Mouse (Mus musculus): Measurements from ENCODE around the gene Zfp52. TPM values are rescaled to one million over a fixed set of nuclear protein-coding genes. Genes with fewer than 3 reads are reported as not detected.

Gene Zfp52
- 1 to 10 TPM; 5.6 to 6.6 (median 6.4) TPM for total RNA-seq (2022)

DNA sequence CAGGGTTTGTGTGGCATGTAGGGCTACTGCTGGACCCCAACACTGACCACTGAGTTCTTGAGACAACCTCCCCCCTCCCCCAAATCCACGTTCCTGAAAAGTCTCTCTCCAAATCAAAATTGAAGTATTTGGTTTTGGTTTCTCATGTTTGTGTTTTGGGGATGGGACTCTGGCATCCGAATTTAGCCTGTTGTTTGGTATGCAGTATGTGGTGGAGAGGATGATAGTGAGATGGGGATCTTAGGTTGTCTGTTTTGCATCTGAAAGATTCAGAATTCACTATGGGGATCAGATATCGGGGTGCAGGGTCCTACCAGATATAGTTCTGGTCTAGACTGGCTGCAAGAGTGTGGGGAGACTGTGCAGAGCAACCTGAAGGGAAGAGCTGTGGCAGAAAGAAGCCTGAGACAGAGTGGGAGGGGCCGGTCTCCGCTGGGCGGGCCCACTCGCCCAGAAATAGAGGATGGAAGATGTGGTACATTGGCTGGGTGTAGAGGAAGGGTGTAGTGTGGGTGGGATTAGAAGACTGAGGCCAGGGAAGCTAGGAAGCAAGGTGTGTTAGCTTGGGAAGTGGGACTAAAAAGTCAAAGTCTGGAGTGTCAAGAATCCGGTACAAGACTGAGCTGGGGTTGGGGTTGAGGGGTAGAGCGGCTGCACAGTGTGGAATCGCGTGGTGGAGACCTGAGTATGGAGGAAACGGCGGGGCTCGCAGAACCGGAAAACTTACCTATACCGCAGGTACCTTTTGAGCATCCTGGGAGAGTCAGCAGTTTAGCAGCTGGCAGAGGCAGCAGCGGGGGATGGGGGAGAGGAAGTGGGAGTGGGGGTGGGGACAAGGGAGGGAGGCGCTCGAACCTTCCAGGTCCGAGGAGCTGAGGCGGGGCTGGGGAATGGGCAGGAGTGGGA lies at the start of gene Zfp52:
Gene Zfp52, plus strand, starts transcription at position 444 of the 906 bp plus-strand sequence.
- DNase-seq (ENCODE audit: low spot score in 2 of 2), result peak; percentile 46 to 62

DNA sequence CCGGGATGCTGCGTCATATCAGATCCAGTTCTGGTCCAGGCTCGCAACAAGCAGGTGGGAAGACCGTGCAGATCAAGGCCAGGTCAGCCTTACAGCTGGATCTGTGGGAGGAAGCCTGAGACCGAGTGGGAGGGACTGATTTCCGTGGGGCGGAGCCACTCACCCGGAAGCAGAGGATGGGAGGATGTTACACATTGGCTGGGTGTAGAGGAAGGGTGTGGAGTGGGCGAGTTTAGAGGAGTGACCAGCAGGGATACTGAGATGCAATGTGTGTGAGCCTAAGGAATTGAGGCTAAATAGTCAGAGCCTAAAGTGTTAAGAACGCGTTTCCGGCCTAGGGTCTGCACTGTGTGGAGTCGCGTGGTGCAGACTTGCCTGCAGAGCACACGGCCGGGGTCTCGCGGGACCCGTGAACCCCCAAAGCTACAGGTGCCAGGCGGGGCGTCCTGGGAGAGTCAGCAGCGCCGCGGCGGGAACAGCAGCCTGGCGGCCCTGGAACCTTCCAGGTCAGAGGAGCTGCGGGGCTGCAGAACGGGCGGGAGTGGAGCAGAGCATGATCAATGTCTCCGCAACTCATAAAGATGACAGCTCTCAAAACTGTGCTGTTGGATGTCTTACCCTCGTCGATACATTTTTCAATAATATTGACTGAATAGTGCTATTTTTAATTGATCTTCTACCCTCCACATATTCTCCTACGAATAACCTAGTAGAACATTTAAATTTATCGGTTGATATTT lies 46.4 kb upstream of the Zfp52 start, which contains the start of gene Zfp53:
Gene Zfp53, plus strand, starts transcription at position 239 of the 740 bp plus-strand sequence.
- peak; percentile 56 to 85 for DNase-seq (ENCODE audit: low spot score in 2 of 2)

DNA sequence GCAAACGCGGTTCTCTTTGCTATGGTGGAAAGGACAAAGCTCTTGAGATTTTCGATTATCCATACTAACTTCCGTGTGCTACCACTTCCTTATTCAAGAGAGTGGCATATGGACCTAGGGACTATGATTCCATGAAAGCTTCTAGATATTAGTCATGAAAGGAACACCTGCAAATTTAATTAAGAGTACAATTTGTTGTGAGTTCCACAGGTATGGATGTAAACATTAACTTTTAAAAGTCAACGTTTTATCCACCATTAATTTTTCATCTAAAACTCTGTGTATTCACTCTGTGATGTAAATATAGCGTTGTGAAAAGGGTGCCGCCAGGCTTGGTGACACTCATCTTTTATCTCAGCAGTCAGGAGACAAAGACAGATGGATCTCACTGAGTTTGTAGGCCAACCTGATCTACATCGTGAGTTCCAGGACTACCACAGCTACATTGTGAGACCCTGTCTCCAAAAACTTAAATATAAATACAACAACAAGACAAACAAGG lies 45.8 kb upstream of the Zfp52 start:
- DNase-seq (ENCODE audit: low spot score in 2 of 2), result no peak

DNA sequence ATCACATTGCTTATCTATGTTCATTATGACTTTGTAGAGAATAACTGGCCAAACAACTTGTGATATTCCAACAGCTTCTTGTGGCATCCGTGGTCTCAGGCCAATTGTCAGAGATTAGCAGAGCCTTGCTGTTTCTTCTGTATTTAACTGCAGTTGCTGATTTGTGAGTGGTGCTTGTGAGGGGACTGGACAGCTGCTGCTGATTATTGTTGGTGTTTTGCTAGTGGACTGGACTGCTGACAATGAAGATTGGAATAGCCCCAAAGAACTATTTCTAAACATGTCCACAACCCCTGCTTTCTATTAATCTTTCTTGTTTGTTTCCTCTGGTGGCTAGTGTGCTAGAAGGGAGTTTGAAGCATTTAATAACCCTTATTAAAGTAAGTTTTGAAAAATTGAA lies 34.0 kb upstream of the Zfp52 start:
- DNase-seq (ENCODE audit: low spot score in 2 of 2), result no peak

DNA sequence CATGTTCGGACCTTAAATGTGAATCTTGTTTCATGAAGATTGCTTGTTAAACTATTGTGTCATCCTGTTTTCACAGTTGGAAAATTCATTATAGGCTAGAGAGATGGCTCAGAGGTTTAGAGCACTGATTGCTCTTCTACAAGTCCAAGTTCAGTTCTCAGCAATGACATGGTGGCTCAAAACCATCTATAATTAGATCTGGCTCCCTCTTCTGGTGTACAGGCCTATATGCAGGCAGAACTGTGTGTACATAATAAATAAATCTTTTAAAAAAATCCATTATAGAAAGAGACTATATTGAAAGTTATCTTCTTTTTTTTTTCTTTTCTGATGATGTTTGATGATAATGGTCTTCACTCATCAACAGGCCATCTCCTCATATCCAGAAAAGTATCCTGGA lies 30.8 kb upstream of the Zfp52 start:
- no peak for DNase-seq (ENCODE audit: low spot score in 2 of 2)

DNA sequence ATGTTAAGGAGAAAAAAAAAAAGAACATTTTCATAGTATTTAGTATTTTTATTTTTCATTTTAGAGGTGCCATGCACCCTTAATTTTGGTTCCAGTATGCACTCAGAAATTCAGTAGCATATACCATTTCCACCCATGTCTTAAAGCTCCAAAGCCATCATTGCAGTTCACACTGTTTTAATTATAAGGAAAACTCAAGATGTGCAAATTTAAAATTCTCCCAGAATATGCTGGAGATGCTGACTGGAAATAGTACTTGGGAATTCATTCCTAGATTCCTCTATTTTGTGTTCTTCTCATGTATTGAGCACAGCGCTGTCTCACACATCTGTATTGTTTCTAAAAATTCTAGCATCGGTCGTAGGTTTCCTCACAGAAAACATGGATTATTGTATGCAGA lies 29.1 kb upstream of the Zfp52 start:
- DNase-seq (ENCODE audit: low spot score in 2 of 2), result no peak

DNA sequence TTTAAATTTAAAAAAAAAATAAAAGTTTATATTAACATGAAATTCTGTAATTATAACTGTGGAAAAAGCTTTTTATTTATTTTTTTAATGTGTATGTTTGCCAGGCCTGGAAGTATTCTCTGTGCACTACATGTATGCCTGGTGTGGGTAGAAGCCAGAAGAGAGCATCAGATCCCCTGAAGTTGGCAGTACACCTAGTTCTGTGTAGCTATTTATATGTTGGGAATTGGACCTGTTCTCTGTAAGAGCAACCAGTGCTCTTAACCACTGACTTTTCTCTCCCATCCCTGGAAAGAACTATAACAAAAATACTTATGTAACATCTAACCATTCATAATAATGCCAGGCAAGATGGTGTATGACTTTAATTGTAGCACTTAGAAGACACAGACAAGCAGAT lies 25.6 kb upstream of the Zfp52 start:
- DNase-seq (ENCODE audit: low spot score in 2 of 2), result no peak

DNA sequence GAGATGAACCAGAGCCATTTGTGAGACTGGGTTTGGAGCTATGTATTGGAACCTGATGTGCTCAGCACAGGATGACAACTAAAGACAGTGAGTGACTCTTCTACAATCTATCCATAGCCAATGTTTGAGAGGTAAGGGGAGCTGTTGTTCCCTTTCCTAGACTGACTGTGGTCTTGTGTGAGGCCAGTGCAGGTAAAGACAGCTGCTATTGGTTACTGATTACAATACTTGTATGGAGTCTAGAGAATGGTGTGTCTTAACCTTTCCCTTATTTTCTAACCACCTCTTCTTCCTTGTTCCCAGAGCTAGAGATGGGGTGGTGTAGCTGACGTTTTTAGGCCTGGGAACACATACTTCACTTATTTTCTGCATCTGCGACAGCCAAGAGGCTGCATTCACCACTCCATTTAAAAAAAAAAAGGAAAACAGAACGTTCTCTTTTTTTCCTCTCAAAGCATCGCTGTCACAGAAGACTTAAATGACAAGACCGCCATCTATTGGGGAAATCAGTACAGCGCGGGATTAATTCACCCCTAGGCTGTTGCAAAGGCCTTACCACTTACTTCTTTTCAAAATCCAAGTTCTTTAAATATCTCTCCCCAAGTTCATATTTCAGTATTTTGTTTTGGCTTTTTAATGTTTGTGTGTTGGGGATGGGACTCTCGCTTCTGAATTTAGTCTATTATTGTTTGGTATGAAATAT lies 19.8 kb upstream of the Zfp52 start:
- DNase-seq (ENCODE audit: low spot score in 2 of 2), result peak in 1 of 2 experiments; percentile 43

DNA sequence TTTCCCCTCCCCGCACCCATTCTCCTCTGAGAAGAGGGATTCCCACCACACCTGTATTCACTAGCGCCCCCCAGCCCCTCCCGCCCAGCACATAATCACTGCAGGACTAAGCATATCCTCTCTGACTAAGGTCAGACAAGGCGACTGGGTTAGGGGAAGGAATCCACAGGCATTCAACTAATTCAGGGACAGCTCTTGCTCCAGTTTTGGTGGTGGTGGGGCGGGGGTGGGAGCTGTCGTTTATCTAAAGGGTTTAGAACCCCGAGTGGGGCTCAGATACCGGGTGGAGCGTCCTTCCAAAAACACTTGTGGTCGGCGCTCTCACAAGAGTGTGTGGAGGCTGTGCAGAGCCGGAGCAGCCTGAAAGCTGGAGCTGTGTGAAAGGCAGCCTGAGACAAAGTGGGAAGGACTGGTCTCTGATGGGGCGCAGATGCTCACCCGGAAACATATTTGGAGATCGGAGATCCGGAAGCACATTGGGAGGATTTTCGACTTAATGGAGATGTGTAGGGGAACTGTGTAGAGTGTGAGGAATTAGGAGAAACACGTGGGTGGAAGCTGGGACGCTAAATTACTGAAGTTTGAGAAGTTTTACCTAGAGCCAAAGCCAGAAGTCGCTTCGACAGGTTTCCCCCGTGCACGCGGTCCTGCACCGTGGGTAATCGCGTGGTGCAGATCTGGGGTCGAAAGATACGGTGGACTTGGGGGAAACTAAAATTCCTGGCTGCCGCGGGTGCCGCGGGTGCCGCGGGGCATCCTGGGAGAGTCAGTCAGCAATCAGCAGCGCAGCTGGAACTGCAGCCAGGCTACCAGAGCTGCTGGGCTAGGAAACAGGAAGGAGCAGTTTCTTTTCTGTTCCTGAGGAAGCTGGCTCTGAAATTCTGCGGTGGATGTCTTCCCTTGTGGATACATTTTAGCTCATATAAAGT lies 18.9 kb upstream of the Zfp52 start:
- peak in 1 of 2 experiments; percentile 32 for DNase-seq (ENCODE audit: low spot score in 2 of 2)

DNA sequence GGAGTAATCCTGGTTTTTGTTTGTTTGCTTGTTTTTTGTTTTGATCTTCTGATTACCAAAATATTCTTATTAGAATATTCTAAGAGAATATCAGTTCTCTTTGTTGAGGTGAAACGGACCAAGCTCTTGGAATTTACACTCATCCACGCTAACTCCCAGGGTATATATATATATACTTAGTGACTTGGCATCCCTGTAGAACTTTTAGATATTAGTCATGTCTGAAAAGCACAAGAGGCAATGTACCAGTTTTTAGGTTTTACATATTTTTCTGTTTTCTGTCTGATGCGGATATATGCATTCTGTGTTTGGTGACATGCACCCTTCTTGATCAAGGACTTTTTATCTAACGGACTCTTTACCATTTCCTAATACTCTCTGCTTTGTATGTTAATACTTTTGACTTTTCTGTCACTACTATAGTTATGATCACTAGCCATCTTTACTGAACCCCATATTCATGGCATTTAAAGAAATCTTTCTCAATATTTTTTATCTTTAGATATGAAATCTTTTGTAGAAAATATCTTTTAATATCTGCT lies 18.1 kb upstream of the Zfp52 start:
- no peak for DNase-seq (ENCODE audit: low spot score in 2 of 2)

DNA sequence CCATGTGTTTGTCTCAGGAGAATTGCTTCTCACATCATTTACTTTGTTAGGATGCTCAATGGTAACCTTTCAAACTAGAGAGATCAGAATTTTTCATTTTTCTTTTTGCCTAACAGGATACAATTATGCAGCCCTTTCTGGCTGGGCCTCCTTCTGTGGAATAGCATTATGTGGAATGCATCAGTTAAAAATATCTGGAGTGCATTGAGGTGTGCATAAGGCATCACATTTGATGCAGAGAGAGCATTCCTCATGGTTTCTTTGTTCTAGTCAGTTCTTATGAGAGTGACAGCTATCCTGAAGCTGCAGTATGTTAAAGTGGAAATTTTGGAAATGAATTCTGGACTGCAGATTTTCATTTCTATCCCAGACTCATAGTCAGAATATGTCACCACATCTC lies 9.1 kb upstream of the Zfp52 start:
- DNase-seq (ENCODE audit: low spot score in 2 of 2), result no peak

DNA sequence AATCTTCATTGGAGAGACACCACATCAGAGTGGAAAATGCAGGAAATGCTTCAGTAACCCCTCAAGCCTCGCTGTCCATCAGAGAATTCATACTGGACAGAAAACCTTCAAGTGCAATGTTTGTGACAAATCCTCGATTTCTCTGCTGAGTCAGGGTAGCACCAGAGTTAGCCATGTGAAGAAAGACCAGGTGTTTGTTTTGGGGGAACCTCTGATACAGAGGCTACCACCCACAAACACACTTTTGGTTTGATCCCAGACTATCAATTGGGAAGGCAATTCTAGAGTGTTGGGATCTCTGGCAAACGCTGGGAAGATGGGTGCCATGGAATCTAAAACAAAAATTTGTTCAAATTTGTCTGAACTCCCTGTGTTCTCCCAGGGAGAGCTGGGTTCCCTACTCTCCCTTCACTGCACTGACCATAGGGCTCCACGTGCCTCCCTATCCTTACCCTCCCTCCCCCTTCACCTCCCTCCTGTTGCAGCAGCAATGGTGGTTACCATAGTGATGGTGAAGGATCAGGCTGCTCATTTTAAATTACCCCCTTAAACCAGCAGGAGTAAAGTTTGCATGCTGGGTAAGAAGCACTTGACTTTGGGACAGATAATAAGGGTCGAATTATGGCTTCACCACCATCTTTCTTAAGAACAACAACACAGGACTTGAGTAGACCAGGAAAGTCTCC lies 4.6 kb upstream of the Zfp52 start:
- no peak for DNase-seq (ENCODE audit: low spot score in 2 of 2)

DNA sequence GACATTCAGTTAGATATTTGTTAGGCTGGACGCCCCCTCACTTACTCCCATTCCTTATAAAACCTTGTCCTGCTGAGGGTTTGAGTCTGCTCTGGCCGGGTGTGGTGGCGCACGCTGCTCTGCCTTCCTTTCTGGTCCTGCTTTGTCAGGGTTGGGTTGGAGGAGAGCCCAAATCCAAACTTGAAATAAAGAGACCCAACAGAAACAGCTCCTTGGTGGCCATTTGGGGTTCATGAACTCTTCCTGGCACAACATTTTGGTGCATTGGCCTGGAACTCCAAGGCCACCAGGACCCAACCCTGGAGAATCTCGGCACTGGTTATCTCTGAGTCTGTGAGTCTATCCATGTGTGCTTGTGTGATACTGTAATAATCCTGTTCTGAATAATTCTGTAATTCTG lies 3.7 kb upstream of the Zfp52 start:
- no peak for DNase-seq (ENCODE audit: low spot score in 2 of 2)

DNA sequence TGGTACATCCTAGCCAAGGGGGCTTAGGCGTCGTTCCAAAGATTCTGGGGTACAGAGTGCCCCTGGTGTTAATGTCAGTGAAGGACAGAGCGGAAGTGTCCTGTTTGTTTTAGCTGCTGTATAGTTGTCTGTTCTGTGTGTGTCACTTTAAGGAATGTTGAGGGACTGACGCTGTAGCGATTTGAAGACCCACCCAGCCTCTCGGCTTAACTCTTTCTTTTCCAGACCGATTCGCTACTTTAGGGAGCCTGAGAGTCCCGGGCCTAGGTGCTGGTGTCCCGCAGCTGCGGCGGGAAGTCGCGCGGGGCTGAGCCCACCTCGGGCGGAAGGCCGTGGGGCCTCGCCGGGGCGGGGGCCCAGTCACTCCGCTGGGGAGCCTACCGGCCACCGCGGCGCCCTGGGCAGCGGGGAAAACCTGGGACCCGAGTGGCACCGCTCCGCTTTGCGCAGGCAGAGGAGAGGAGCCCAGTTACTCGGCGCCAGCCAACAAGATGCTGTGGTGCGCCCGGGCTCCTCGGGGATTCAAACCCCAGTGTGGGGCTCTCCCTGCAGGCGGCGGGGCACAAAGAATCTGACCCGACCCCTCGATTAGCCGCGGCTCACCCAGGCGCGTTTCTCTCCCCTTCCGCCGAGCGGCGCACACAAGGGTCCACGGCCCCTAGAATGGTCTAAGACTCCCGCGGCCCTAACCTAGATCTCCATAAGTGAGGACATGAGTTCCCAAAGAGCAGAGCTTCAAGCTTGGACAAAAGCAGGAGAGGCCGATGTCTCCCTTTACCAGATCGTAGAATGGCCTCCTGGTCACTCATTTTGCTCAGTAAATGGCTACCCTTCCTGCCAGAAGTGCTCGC lies 3.0 kb upstream of the Zfp52 start:
- peak; percentile 61 to 72 for DNase-seq (ENCODE audit: low spot score in 2 of 2)

DNA sequence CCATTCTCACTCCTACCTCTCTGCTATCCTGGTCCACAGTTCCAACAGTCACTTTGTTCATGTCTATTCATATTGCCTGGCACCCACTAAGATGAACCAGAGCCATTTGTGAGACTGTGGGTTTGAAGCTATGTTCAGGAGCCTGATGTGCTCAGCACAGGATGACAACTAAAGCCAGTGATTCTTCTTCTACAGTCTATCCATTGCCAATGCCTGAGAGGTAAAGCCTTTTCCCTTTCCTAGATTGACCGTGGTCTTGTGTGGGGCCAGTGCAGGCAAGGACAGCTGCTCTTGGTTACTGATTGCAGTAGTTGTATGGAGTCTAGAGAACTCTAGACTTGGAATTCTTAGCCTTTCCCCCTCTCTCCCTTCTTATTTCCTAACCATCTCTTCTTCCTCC lies 1.4 kb upstream of the Zfp52 start:
- DNase-seq (ENCODE audit: low spot score in 2 of 2), result no peak

DNA sequence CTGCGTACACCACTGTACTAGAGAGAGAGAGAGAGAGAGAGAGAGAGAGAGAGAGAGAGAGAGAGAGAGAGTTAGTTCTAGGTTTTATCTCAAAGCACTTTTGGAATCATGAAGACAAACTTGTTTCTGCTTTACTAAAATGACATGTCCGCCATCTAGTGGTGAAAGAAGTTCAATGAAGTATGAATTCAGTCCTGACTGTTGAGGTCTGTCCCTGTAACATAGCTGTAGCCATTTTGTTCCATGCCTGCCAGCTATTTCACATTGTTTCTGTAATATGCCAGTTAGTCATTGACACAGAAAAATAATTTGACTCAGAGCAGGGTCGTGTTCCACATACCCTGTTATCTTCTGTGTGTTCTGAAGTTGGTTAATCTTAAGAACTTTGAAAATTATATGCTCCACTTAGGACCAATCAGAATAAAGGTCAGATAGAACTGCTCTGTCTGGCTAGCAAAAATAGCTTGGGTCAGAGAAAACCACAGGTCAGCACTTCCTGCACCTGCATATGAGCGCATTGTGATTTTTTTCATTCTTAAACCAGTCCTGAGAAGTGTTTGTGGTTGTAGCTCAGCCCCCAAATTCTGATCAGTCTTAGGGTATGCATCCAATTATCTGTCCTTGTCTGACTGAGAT lies 761 bp upstream of the Zfp52 start:
- peak in 1 of 2 experiments; percentile 27 for DNase-seq (ENCODE audit: low spot score in 2 of 2)

DNA sequence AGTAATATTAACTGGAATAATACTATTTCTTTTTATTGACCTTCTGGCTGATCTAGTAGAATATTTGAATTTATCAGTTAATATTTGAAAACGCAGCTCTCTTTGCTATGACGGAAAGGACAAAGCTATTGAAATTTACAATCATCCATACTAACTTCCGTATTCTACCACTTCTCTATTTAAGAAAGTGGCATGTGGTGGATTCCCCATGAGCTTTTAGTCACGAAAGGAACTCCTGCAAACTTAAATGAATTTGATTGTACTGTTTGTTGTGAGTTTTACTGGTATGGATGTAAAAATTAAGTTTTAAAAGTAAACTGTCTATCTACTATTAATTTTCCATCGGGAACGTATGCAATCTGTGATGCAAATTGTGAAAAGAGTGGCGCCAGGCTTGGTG lies 757 bp downstream of the Zfp52 start:
- no peak for DNase-seq (ENCODE audit: low spot score in 2 of 2)

DNA sequence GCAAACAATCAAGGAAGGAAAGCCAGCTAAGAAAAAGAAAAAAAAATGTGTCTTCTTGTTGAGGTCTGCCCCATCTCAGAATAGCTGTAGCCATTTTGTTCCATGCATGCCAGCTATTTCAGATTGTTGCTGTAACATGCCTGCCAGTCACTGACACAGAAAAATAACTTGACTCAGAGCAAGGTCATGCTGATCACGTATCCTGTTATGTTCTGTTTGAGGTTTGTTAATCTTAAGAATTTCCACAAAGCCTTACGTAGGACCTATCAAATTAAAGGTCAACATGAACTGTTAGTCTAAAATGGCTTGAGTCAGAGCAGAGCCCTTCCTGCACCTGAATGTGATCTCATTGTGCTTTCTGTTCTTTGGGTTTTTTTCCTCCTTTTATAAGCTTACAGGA lies 1.3 kb downstream of the Zfp52 start:
- DNase-seq (ENCODE audit: low spot score in 2 of 2), result no peak
